Mouse (Mus musculus) B cell, adult 2 months (primary cell): Measurements from ENCODE around the gene Anks1.
"Not testable (repeated sequence)": the region's sequence is repeated elsewhere in the genome, so short reads cannot be mapped to it uniquely, and the experiment has no call there.

Experiments used
- DNase-seq, 2 experiments: peaks; one replicate each; pipeline ENCODE4 v3.0.0; 2022

Gene Anks1

GRCm38 (mm10) chr17:27934136-27934910 is 25.2 kb downstream of the Anks1 start:
- no peak for DNase-seq

- no peak for DNase-seq
Observed at GRCm38 (mm10) chr17:27935091-27935490, 26.0 kb downstream of the Anks1 start.

- DNase-seq = no peak
Observed at GRCm38 (mm10) chr17:27937054-27937615, 28.0 kb downstream of the Anks1 start.

- DNase-seq = no peak
Observed at GRCm38 (mm10) chr17:27938121-27938754, 29.1 kb downstream of the Anks1 start.

- DNase-seq = no peak
Observed at GRCm38 (mm10) chr17:27939028-27939427, 29.9 kb downstream of the Anks1 start.

GRCm38 (mm10) chr17:27940352-27940751 is 31.2 kb downstream of the Anks1 start:
- DNase-seq = no peak

- no peak for DNase-seq
Observed at GRCm38 (mm10) chr17:27941178-27941577, 32.1 kb downstream of the Anks1 start.

- no peak for DNase-seq
Observed at GRCm38 (mm10) chr17:27941698-27942097, 32.6 kb downstream of the Anks1 start.

- no peak for DNase-seq
Observed at GRCm38 (mm10) chr17:27942131-27942530, 33.0 kb downstream of the Anks1 start.

GRCm38 (mm10) chr17:27945546-27946216 is 36.6 kb downstream of the Anks1 start:
- DNase-seq = no peak

- DNase-seq = no peak
Observed at GRCm38 (mm10) chr17:27946371-27946770, 37.3 kb downstream of the Anks1 start.

GRCm38 (mm10) chr17:27947155-27947554 is 38.0 kb downstream of the Anks1 start:
- no peak for DNase-seq

- DNase-seq = no peak
Observed at GRCm38 (mm10) chr17:27953136-27953535, 44.0 kb downstream of the Anks1 start.

- no peak for DNase-seq
Observed at GRCm38 (mm10) chr17:27954629-27955402, 45.7 kb downstream of the Anks1 start.

GRCm38 (mm10) chr17:27957649-27958048 is 48.5 kb downstream of the Anks1 start:
- DNase-seq = no peak

GRCm38 (mm10) chr17:27960128-27961111 is 51.3 kb downstream of the Anks1 start:
- DNase-seq = no peak

GRCm38 (mm10) chr17:27963120-27963519 is 54.0 kb downstream of the Anks1 start:
- DNase-seq = not testable (repeated sequence)

- no peak for DNase-seq
Observed at GRCm38 (mm10) chr17:27964607-27965006, 55.5 kb downstream of the Anks1 start.

GRCm38 (mm10) chr17:27965292-27965691 is 56.2 kb downstream of the Anks1 start:
- no peak for DNase-seq

- no peak for DNase-seq
Observed at GRCm38 (mm10) chr17:27966056-27966455, 57.0 kb downstream of the Anks1 start.

- no peak for DNase-seq
Observed at GRCm38 (mm10) chr17:27966508-27967021, 57.5 kb downstream of the Anks1 start.
